Mouse (Mus musculus) adipocyte (in vitro differentiated cells): ENCODE results near the gene Snta1.
"Not testable (repeated sequence)": the region's sequence is repeated elsewhere in the genome, so short reads cannot be mapped to it uniquely, and the experiment has no call there.

Source experiments
- DNase-seq: peaks from one replicate; pipeline ENCODE4 v3.0.0-alpha.2; 2016; ENCODE audit warnings: low spot score

Snta1 gene

DNA sequence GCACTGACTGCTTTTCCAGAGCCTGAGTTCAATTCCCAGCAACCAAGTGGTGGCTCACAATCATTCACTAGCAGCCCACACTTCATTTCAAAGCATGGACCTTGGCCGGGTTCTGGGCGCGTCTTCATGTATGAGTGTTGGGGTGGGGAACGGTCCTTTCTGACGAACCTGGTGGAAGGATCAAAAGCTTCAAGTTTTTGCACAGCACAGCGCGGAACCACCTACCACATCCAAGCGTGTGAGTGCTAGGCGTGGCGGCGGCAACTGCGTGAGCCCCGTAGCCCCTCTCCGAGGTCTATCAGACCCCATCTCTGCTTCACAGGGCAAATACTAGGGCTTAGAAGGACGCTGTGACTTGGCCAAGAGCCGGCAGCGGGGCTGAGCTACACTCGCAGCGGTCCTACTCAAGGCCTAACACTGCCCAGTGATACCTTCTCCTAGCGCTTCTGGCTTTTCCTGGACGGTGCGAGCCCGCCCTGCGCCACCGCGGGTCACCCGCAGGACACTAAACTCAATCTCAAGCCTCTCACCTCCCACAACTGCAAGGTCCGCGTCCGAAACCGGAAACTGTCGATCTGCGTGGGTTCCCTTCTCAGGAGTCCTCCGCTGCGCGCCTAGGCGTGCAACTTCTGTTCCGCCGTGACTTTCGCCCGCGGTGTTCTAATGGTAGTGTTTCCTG, 35.6 kb downstream of the Snta1 start:
- peak; percentile 93 for DNase-seq

DNA sequence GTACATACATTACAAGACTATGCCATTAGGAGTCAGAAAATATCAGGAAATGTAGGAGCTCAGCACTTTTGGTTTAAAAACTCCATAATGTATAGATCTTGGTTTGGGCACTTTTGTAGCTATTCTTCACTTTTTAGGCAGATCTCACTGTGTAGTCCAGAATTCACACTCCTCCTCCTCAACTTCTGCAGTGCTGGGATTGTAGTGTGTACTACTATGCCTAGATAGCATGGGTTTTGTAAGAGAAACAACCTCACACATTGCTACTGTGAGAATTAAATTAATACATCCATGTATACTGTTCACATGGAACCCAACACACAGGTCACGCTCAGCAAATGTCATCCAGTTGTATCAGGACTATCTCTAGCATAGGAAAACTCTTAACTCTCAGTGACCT, 40.4 kb downstream of the Snta1 start:
- DNase-seq, result no peak

DNA sequence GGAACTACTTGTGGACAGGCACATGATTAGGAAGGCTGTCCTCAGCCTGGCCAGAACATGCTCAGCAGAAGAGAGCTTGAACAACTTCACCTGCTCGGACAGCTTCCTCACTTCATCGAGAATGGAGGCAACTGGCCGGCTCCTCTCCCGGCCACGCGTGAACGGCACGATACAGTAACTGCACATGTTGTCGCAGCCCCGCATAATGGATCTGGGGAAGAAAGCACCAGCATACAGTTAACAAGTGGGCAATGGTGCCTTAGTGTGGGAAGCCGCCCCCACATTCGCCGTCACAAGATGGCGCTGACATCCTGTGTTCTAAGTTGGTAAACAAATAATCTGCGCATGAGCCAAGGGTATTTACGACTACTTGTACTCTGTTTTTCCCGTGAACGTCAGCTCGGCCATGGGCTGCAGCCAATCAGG, 53.9 kb downstream of the Snta1 start:
- DNase-seq, result not testable (repeated sequence)

DNA sequence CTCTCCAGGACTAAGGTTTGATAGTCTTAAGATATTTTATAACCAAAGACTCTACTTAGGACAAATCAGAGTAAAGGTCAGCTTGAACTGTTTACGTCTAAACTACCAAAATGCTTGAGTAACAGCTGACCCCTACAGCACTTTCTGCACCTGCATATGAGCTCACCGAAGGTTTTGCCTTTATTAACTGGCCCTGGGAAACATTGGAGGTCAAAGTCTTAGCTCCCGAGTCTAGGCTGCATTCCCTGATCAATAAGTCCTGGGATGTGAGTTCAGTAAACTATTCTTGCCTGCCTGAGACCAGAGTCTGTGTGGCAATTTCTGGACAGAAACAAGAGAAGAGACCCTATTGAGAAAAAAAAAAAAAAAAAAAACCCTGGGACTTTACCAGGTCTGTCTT, 59.7 kb downstream of the Snta1 start:
- DNase-seq, result no peak

DNA sequence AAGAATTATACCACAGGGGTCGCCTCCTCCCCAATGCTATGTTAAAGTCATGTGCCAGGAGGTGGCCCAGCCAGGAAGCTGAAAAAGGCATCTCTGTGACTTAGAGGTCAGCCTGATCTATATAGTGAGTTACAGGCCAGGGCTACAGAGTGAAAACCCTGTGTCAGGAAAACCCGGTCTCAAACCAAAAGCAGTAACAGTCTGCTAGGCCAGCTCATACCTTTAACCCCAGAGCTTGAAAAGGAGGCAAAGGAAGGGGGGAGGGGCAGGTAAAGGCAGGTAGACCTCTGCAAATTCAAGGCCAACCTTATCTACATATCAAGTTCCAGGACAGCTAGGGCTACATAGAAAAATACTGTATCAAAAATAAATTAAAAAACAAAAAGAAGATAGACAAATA, 68.5 kb downstream of the Snta1 start:
- no peak for DNase-seq

DNA sequence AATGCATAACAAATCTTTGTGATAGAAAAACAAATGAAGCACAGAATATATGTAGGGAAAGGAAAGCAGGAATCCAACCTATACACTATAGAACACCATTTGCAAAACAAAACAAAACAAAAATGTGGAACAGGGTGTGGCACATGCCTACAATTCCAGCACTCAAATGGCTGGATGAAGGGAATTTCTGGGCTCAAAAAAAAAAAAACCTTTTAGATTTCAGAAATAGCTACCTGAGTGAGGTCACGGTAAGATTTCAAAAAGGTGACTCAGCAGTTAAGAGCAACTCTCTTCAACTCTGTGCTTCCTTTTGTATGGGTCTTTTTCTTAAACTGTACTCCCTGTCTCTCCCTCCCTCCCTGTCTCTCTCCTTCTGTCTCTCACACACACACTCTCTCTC, 69.7 kb downstream of the Snta1 start:
- DNase-seq, result no peak

DNA sequence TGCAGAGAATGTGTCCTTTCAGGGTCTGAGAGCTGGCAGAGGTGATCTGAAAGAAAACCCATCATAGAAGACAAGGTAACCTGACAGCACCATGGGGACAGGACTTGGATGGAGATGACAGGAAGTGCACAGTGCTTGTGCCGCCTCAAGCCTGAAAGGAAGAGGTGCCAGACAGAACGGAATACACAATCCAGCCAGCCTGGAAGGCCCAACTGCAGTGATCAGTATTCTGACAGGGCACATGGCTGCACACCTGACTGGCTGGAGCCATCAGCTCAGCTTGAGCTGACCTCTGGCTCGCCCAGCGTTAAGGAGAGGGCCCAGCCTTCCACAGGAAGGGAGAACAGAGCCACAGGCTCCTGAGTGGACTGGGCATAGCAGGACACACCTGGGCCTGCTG, 72.3 kb downstream of the Snta1 start:
- no peak for DNase-seq

DNA sequence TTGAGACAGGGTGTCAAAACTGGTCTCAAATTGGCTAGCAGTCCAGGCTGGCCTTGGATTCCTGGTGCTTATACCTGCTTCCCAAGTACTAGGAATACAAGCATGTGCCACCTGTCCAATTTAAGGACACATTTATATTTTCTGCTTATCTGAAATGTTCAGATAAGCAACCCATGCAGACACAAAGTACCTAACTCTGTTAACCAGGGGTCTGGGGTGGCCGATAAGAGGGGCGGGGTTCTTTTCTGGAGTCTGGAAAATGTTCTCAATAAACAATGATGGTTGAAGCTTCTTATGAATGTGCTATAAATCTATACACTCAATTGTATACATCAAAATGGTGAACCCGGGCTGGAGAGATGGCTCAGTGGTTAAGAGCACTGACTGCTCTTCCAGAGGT, 81.0 kb downstream of the Snta1 start:
- DNase-seq, result no peak
